Mouse (Mus musculus) cortical plate, adult 2 months (tissue): ENCODE data around the gene Zdhhc1.

Experiments used
- CTCF ChIP-seq: fragments of 200-500 bp; IDR thresholded peaks from 2 replicates; pipeline ENCODE4 v1.5.1; 2011; ENCODE audit warnings: mild to moderate bottlenecking, control low read depth, low read length; ENCODE audit not compliant: insufficient read depth; ENCODE audit errors: extremely low read depth
- POLR2A ChIP-seq: fragments of 200-500 bp; IDR thresholded peaks from 2 replicates; pipeline ENCODE4 v1.6.1; 2011; ENCODE audit warnings: mild to moderate bottlenecking, low read length, control low read depth; ENCODE audit not compliant: insufficient read depth; ENCODE audit errors: extremely low read depth

DNA sequence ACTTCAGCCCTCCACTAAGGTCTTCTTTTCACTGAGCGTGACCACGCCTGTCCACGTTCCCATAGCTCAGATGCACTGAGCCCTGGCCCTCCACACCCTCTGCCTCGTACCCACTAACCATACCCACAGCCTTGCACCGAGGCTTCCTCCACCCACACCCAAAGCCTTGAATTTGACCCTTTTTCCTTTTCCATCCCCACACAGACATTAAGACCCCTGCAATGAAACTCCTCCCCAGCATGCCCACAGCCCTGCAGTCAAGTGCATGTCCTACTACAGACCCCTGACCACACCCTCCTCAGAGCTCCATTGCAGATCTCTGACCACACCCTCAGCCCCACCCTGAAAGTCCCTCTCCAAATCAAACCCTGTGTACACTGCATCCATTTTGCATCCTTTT is 26.9 kb downstream of the Zdhhc1 start:
- TF ChIP-seq CTCF = no peak
- no peak for TF ChIP-seq POLR2A
